Mouse (Mus musculus): ENCODE results near the gene Sema7a.

- TF ChIP-seq CTCF (IDR thresholded peaks at IDR 0.05; ENCODE audit: control insufficient read depth, insufficient read depth, low read length) (no peak), POLR2A (IDR thresholded peaks at IDR 0.05; ENCODE audit: borderline replicate concordance, control insufficient read depth, low read depth, low read length) (no peak)
Measured at GRCm38 (mm10) chr9:57971413-57971812, 31.5 kb downstream of the Sema7a start.

Measured in bone marrow, adult 2 months (tissue).